11 mouse cellular contexts compared by ENCODE assay signal in genomic region chr1:166279580-166280206, GRCm38 (mm10). TPM values are rescaled to one million over a fixed set of nuclear protein-coding genes. Genes with fewer than 3 reads are reported as not detected.
DNase-seq lines count a peak whose midpoint lies in the region; ATAC-seq and TF ChIP-seq lines count a peak whose summit lies in the region.
"Had no signal": no experiment of that assay in that cellular context is flagged by ENCODE, and none has a peak within 500 bp of the region (broad histone marks: within the 10 kb centered on the region; RNA-seq: fewer than 3 reads in every experiment).

No protein-coding gene starts in this region.

- WGBS in embryonic facial prominence, embryonic 12.5 days, result 35% methylated on average over 9 of the region's 9 CpGs
- WGBS in hindbrain, embryonic 15.5 days, result 15% methylated on average over 9 of the region's 9 CpGs
- WGBS in intestine, embryonic 15.5 days, result 48% methylated on average over 9 of the region's 9 CpGs

- H3K4me1 ChIP-seq in cortical plate, adult 2 months (ENCODE audit: control insufficient read depth, insufficient read depth, low read length), result peaks cover 23% of the 10 kb centered on the region
- peaks cover 32% of the 10 kb centered on the region for H3K4me1 ChIP-seq in embryonic facial prominence, embryonic 12.5 days
- peaks cover 63% of the 10 kb centered on the region for H3K4me1 ChIP-seq in hindbrain, embryonic 15.5 days (replicated peaks)
- peaks cover 4% of the 10 kb centered on the region for H3K4me1 ChIP-seq in intestine, embryonic 15.5 days (replicated peaks)

- peak; percentile 38 for DNase-seq in neural tube, embryonic 10.5 days (ENCODE audit: extremely low spot score, low spot score)
- no peak for DNase-seq in adrenal gland, adult 2 months
- no peak for DNase-seq in kidney, adult 9 months

- no peak for TF ChIP-seq POLR2A in cortical plate, adult 2 months (IDR thresholded peaks at IDR 0.05; ENCODE audit: extremely low read depth, insufficient read depth, low read length)

- no peak overlapping the region for H3K4me2 ChIP-seq in embryonic facial prominence, embryonic 12.5 days (replicated peaks)
- peak overlapping the region; percentile 26 for H3K4me2 ChIP-seq in hindbrain, embryonic 15.5 days
- H3K4me2 ChIP-seq in intestine, embryonic 15.5 days (replicated peaks), result no peak overlapping the region

- no peak overlapping the region for H3K4me3 ChIP-seq in cortical plate, adult 2 months (ENCODE audit: insufficient read depth, low read length)
- no peak overlapping the region for H3K4me3 ChIP-seq in embryonic facial prominence, embryonic 12.5 days
- no peak overlapping the region for H3K4me3 ChIP-seq in hindbrain, embryonic 15.5 days
- H3K4me3 ChIP-seq in intestine, embryonic 15.5 days (replicated peaks), result no peak overlapping the region

- 0 out of 2 replicates have a peak overlapping the region, but pooled peaks have one; percentile 16 for H3K27ac ChIP-seq in cortical plate, adult 2 months (ENCODE audit: insufficient read depth, low read length)
- H3K27ac ChIP-seq in embryonic facial prominence, embryonic 12.5 days, result peak overlapping the region; percentile 42
- peak overlapping the region; percentile 76 for H3K27ac ChIP-seq in hindbrain, embryonic 15.5 days (replicated peaks)
- H3K27ac ChIP-seq in intestine, embryonic 15.5 days, result no peak overlapping the region
- H3K27ac ChIP-seq: liver, embryonic 14.5 days had no signal

- H3K36me3 ChIP-seq in embryonic facial prominence, embryonic 12.5 days, result no peaks in the 10 kb centered on the region
- H3K36me3 ChIP-seq in hindbrain, embryonic 15.5 days, result no peaks in the 10 kb centered on the region
- no peaks in the 10 kb centered on the region for H3K36me3 ChIP-seq in intestine, embryonic 15.5 days

- no peaks in the 10 kb centered on the region for H3K9me3 ChIP-seq in embryonic facial prominence, embryonic 12.5 days
- H3K9me3 ChIP-seq in hindbrain, embryonic 15.5 days, result no peaks in the 10 kb centered on the region
- no peaks in the 10 kb centered on the region for H3K9me3 ChIP-seq in intestine, embryonic 15.5 days

- no peak overlapping the region for H3K9ac ChIP-seq in embryonic facial prominence, embryonic 12.5 days
- no peak overlapping the region for H3K9ac ChIP-seq in hindbrain, embryonic 15.5 days
- no peak overlapping the region for H3K9ac ChIP-seq in intestine, embryonic 15.5 days
- H3K9ac ChIP-seq: liver, embryonic 14.5 days had no signal

- ATAC-seq in embryonic facial prominence, embryonic 12.5 days (ENCODE audit: insufficient number of reproducible peaks, insufficient read depth, low FRiP score, low TSS enrichment), result no peak
- ATAC-seq in hindbrain, embryonic 15.5 days (ENCODE audit: low FRiP score, low read depth), result no peak
- no peak for ATAC-seq in intestine, embryonic 15.5 days
- ATAC-seq: intestine, embryonic 16.5 days had no signal

- TF ChIP-seq CTCF in cortical plate, adult 2 months (IDR thresholded peaks at IDR 0.05; ENCODE audit: extremely low read depth, insufficient read depth, low read length), result no peak

- H3K27me3 ChIP-seq in embryonic facial prominence, embryonic 12.5 days, result no peaks in the 10 kb centered on the region
- H3K27me3 ChIP-seq in hindbrain, embryonic 15.5 days, result no peaks in the 10 kb centered on the region
- no peaks in the 10 kb centered on the region for H3K27me3 ChIP-seq in intestine, embryonic 15.5 days (replicated peaks)

RNA-seq across cellular contexts. Expression of gene Ildr2, which starts 25.8 kb away (rescaled TPM):
- polyA plus RNA-seq in cortical plate, adult 2 months (2012; rRNA removed), result 27.8 and 28.9 TPM in 2 replicates
- 1.1 and 1.2 TPM in 2 replicates for polyA plus RNA-seq in embryonic facial prominence, embryonic 12.5 days (2016; fragmentation: Nextera tagmentation; extraction: Ambion mirVana)
- polyA plus RNA-seq in hindbrain, embryonic 15.5 days (2015; fragmentation: Nextera tagmentation; extraction: Ambion mirVana), result 4.1 and 4.9 TPM in 2 replicates
- polyA plus RNA-seq in intestine, embryonic 15.5 days (2015; fragmentation: Nextera tagmentation; extraction: Ambion mirVana), result 0.67 and 0.81 TPM in 2 replicates
- total RNA-seq in adrenal gland, adult 2 months (2021), result 10 to 100 TPM in 1 of 2 experiments, 1 to 10 TPM in 1; 3.1 to 11.2 TPM
- polyA plus RNA-seq in adrenal gland, adult 2 months (2012; rRNA removed), result 2.0 and 3.6 TPM in 2 replicates

RNA-seq across cellular contexts. Expression of gene Mael, which starts 41.1 kb away (rescaled TPM):
- 0.06 TPM in 1 of 2 replicates, not detected in the other for polyA plus RNA-seq in cortical plate, adult 2 months (2012; rRNA removed)
- 0.10 TPM in 1 of 2 replicates, not detected in the other for polyA plus RNA-seq in embryonic facial prominence, embryonic 12.5 days (2016; fragmentation: Nextera tagmentation; extraction: Ambion mirVana)
- polyA plus RNA-seq in hindbrain, embryonic 15.5 days (2015; fragmentation: Nextera tagmentation; extraction: Ambion mirVana), result 0.22 and 0.43 TPM in 2 replicates
- not detected in 2 replicates for polyA plus RNA-seq in intestine, embryonic 15.5 days (2015; fragmentation: Nextera tagmentation; extraction: Ambion mirVana)
- not detected for total RNA-seq in adrenal gland, adult 2 months (2021)
- polyA plus RNA-seq in adrenal gland, adult 2 months (2012; rRNA removed), result not detected in 2 replicates
- total RNA-seq: heart, adult 8-10 months; layer of hippocampus, postnatal 36 days had no signal
- polyA plus RNA-seq: intestine, embryonic 16.5 days; liver, embryonic 14.5 days had no signal
